Mouse (Mus musculus) small intestine, adult 2 months (tissue): Measurements from ENCODE around the gene Klhl5.

Source experiments
- CTCF ChIP-seq: fragments of 200-500 bp; IDR thresholded peaks from 2 replicates; pipeline ENCODE4 v1.5.1; 2012; ENCODE audit warnings: low read depth, mild to moderate bottlenecking, control low read depth, inconsistent platforms, low read length, moderate library complexity, mixed read lengths; ENCODE audit not compliant: insufficient replicate concordance, insufficient read length; ENCODE audit errors: extremely low read depth
- POLR2A ChIP-seq: fragments of 200-500 bp; IDR thresholded peaks from 2 replicates; pipeline ENCODE4 v1.6.1; 2012; ENCODE audit warnings: low read depth, mild to moderate bottlenecking, control low read depth, inconsistent platforms, low read length, moderate library complexity

DNA sequence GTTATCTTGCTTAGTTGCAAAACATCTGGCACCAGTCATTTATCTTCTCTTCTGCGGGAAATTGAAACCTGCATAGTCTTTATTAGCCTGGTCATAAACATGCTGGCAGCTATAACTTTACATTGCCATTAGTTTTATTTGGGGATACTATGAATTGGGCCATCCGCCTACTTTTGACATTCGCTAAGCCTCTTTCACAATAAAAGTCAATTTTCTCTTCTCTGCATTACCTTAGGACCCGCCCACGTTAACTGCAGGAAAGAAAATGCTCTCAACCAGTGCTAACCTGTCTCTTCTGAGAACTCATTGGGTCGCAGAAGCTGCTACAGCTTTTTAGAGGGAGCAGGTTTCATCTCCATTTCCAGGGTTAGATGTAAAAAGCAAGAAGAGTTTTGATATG lies 39.2 kb upstream of the Klhl5 start:
- no peak for TF ChIP-seq CTCF
- TF ChIP-seq POLR2A = no peak
